Mouse (Mus musculus) intestine, embryonic 16.5 days (tissue): ENCODE results near the gene Slc12a9. TPM values are rescaled to one million over a fixed set of nuclear protein-coding genes. Genes with fewer than 3 reads are reported as not detected.
"Not testable (repeated sequence)": the region's sequence is repeated elsewhere in the genome, so short reads cannot be mapped to it uniquely, and the experiment has no call there.

Experiments
- ATAC-seq: fragments of 200-750 bp; cut with Nextera tagmentation; 2 replicates; pipeline ENCODE4 v1.8.0; 2017; ENCODE audit warnings: moderate TSS enrichment, moderate library complexity
- H3K27ac ChIP-seq: fragments of 300-500 bp; sonication (generic); 2 replicates; pipeline ENCODE4 v1.5.1; 2014; ENCODE audit warnings: mild to moderate bottlenecking, low read length
- H3K27me3 ChIP-seq: fragments of 300-500 bp; sonication (generic); replicated peaks from 2 replicates; pipeline ENCODE4 v1.6.1; 2014; ENCODE audit warnings: low read length, control low read depth, mixed read lengths; ENCODE audit not compliant: control insufficient read depth, insufficient read depth
- H3K36me3 ChIP-seq: fragments of 300-500 bp; sonication (generic); 2 replicates; pipeline ENCODE4 v1.6.1; 2014; ENCODE audit warnings: low read length, control low read depth; ENCODE audit not compliant: control insufficient read depth, insufficient read depth
- H3K4me1 ChIP-seq: fragments of 300-500 bp; sonication (generic); 2 replicates; pipeline ENCODE4 v1.6.1; 2014; ENCODE audit warnings: low read length, control low read depth, mixed read lengths; ENCODE audit not compliant: control insufficient read depth, insufficient read depth
- H3K4me2 ChIP-seq: fragments of 300-500 bp; sonication (generic); 2 replicates; pipeline ENCODE4 v1.6.1; 2014; ENCODE audit warnings: low read depth, low read length, control low read depth
- H3K4me3 ChIP-seq: fragments of 300-500 bp; sonication (generic); 2 replicates; pipeline ENCODE4 v1.5.1; 2014; ENCODE audit warnings: mild to moderate bottlenecking, low read length
- H3K9ac ChIP-seq: fragments of 300-500 bp; sonication (generic); 2 replicates; pipeline ENCODE4 v1.6.1; 2014; ENCODE audit warnings: low read depth, low read length
- H3K9me3 ChIP-seq: fragments of 300-500 bp; sonication (generic); 2 replicates; pipeline ENCODE4 v1.6.1; 2016; ENCODE audit warnings: low read length, control low read depth; ENCODE audit not compliant: control insufficient read depth
- WGBS: fragments of 180-500 bp; shearing (Covaris S2); extraction: QIAGEN DNeasy Blood & Tissue Kit; methylation state at CpG from one replicate; pipeline ENCODE4 v1.1.7; 2014; 5-methylcytosine and 5-hydroxymethylcytosine counted together
- polyA plus RNA-seq: library from polyadenylated mRNA; unstranded; fragments of >200 nt; fragmentation: Nextera tagmentation; extraction: Ambion mirVana; gene quantifications from 2 replicates; pipeline ENCODE4 v1.2.1, GENCODE M21; 2015

Gene Slc12a9
- polyA plus RNA-seq, 1 experiment from 2014 or later: 14.7 TPM

DNA sequence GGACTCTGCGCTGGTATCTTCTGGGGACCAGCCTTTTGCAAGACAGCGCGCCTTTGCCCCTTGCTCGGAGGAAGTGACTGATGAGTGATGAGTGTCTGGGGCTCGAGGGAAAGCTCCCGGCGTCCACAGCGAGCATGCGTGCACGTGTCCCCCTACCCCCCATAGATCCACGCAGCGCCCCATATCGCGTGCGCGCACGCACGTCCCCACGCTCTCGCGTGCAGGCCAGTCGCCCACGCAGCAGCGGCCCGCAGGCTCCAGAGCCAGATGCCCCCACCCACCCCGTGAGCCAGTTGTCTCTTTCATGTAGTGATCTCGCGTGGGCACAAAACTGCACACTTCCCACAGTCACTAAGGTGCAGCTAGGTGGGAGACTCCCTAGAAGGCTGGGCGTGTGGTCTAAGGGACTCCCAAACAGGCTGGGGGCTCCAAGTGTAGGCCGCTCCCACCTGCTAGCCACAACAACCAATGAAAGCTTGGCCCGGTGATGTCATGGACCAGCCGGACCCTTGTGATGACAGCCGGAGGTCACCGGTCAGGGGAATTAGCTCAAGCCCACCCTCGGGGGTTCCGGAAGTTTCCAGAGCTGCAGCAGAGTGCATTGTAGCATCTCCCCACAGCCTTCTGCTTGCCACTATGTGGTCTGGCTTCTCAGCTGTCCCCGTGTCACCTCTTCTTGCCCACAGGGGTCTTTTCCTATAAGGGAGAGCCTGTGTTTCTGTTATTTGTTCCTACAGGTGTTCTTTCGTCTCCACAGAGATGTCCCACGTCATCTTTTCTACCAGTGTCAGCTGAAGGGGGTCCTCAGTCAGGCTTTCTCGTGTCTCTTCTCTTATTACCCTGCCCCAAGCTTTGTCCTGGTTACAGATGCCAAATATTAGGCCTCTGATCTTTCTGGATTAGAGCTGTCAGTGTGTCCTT, 46.1 kb downstream of the Slc12a9 start, which contains the start of gene Ache:
Gene Ache, plus strand, starts transcription at position 488 of the 921 bp plus-strand sequence.
- Histone ChIP-seq H3K9ac (peak within 1 kb of the TSS; percentile 59), H3K4me2 (peak within 1 kb of the TSS; percentile 79), H3K36me3 (no peaks in the 10 kb centered on the region), H3K9me3 (no peaks in the 10 kb centered on the region), H3K4me1 (peaks cover 39% of the 10 kb centered on the region), H3K4me3 (peak within 1 kb of the TSS; percentile 46), H3K27me3 (peaks cover 29% of the 10 kb centered on the region), H3K27ac (peak within 1 kb of the TSS; percentile 43)
- 4% methylated on average over 40 of the region's 40 CpGs for WGBS
- ATAC-seq: peak; percentile 8

GRCm38 (mm10) chr5:137286655-137287031, 46.8 kb downstream of the Slc12a9 start:
- Histone ChIP-seq H3K4me2 (peak overlapping the region; percentile 63), H3K36me3 (no peaks in the 10 kb centered on the region), H3K27me3 (peaks cover 29% of the 10 kb centered on the region), H3K4me1 (peaks cover 39% of the 10 kb centered on the region), H3K9me3 (no peaks in the 10 kb centered on the region), H3K4me3 (peak overlapping the region; percentile 40), H3K27ac (peak overlapping the region; percentile 43), H3K9ac (0 out of 2 replicates have a peak overlapping the region, but pooled peaks have one; percentile 59)
- 1% methylated on average over 15 of the region's 16 CpGs for WGBS
- peak; percentile 66 for ATAC-seq

DNA sequence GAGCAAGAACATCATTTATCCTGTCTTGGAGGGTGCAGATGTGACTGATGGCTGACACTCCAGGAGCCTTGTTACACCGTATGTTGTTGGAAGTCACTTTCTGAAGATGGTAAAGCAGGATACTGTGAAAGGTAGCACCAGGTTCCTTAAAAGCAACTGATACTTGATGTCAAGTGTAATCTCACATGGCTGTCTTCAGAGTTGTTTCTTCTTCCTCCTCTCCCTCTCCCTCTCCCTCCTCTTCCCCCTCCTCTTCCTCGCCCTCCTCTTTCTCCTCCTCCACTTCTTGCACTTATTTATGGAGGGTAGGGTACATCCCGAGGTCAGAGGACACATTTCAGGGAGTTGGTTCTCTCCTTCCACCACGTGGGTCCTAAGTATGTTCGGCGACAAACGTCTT, 47.4 kb downstream of the Slc12a9 start:
- H3K27ac ChIP-seq: peak overlapping the region; percentile 43
- no peak overlapping the region for H3K4me3 ChIP-seq
- H3K4me2 ChIP-seq: no peak overlapping the region
- WGBS: 30% methylated on average over 7 of the region's 7 CpGs
- ATAC-seq: no peak
- H3K36me3 ChIP-seq: no peaks in the 10 kb centered on the region
- H3K9ac ChIP-seq: no peak overlapping the region
- H3K9me3 ChIP-seq: no peaks in the 10 kb centered on the region
- H3K27me3 ChIP-seq: peaks cover 26% of the 10 kb centered on the region
- H3K4me1 ChIP-seq: peaks cover 38% of the 10 kb centered on the region

- H3K9ac ChIP-seq: no peak overlapping the region
- H3K4me3 ChIP-seq: no peak overlapping the region
- WGBS: 69% methylated on average over 5 of the region's 5 CpGs
- no peaks in the 10 kb centered on the region for H3K36me3 ChIP-seq
- H3K4me1 ChIP-seq: peaks cover 33% of the 10 kb centered on the region
- no peaks in the 10 kb centered on the region for H3K9me3 ChIP-seq
- no peak overlapping the region for H3K4me2 ChIP-seq
- no peak for ATAC-seq
- H3K27ac ChIP-seq: no peak overlapping the region
- peaks cover 26% of the 10 kb centered on the region for H3K27me3 ChIP-seq
Observed at GRCm38 (mm10) chr5:137285045-137285444, 48.4 kb downstream of the Slc12a9 start.

DNA sequence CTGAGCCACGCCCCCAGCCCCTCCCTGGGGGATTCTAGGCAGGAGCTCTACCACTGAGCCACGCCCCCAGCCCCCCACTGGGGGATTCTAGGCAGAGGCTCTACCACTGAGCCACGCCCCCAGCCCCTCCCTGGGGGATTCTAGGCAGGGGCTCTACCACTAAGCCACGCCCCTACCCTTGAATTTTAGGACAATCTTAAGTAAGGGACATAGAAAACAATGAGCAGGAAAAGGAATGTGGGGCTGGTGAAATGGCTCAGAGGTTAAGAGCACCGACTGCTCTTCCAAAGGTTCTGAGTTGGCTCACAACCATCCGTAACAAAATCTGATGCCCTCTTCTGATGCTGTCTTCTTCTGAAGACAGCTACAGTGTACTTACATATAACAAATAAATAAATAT, 49.0 kb downstream of the Slc12a9 start:
- H3K9me3 ChIP-seq, H3K4me2 ChIP-seq, H3K36me3 ChIP-seq, ATAC-seq, H3K4me3 ChIP-seq, H3K27ac ChIP-seq, H3K9ac ChIP-seq: not testable (repeated sequence)
- Histone ChIP-seq H3K27me3 (peaks cover 24% of the 10 kb centered on the region), H3K4me1 (peaks cover 27% of the 10 kb centered on the region)
- WGBS: 88% methylated on average over 5 of the region's 6 CpGs

- Histone ChIP-seq H3K9ac (peak overlapping the region; percentile 51; the same call in 1 of the 2 replicates), H3K4me3 (peak overlapping the region; percentile 27; the same call in 1 of the 2 replicates), H3K27me3 (no peaks in the 10 kb centered on the region), H3K4me2 (peak overlapping the region; percentile 44), H3K9me3 (no peaks in the 10 kb centered on the region), H3K4me1 (peaks cover 10% of the 10 kb centered on the region; the same call in 1 of the 2 replicates), H3K27ac (peak overlapping the region; percentile 98), H3K36me3 (no peaks in the 10 kb centered on the region)
- 29% methylated on average over 18 of the region's 18 CpGs for WGBS
- ATAC-seq: peak; percentile 95
Observed at GRCm38 (mm10) chr5:137277360-137278342, 55.7 kb downstream of the Slc12a9 start.

DNA sequence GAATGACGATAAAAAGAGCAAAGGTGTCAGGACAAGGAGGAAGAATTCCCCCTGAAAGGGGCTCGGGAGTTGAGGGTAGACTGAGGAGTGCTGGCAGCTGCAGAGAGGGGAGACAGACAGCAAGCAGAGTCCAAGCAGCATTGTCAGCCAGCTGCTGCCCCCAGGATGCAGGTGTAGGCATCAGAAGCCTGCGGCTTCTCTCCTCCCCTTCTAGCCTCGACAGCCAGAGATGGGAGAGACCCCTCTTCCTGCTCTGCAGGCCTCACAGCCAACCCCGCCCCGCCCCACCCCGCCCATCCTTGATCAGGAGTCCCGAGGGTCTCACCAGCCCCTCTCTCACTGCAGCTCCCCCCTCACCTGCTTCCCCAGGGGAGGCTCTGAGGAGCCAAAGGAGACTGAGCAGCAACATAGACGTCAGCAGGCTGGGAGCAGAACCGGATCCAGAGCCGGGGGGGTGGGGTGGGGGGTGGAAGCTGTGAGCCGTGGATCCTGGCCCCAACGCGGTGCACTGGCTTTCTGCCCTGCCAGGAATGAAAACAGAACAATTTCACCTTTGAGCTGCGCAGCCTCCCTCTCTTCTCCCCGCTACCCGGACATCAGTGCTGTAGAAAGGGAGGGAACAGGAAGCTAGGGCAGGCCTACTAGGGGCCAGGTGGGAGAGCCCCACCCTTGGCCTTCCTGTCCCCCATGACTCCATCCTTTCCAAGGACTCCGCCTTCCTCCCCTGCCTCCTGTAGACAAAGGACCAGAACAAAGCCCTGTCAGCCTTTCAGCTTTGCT, 65.1 kb downstream of the Slc12a9 start:
- ATAC-seq: peak; percentile 72
- no peaks in the 10 kb centered on the region for H3K27me3 ChIP-seq
- H3K4me2 ChIP-seq: peak overlapping the region; percentile 49
- H3K4me3 ChIP-seq: peak overlapping the region; percentile 28
- no peaks in the 10 kb centered on the region for H3K9me3 ChIP-seq
- H3K9ac ChIP-seq: peak overlapping the region; percentile 53
- H3K4me1 ChIP-seq: peaks cover 8% of the 10 kb centered on the region; the same call in 1 of the 2 replicates
- no peaks in the 10 kb centered on the region for H3K36me3 ChIP-seq
- peak overlapping the region; percentile 59 for H3K27ac ChIP-seq
- 21% methylated on average over 17 of the region's 18 CpGs for WGBS

DNA sequence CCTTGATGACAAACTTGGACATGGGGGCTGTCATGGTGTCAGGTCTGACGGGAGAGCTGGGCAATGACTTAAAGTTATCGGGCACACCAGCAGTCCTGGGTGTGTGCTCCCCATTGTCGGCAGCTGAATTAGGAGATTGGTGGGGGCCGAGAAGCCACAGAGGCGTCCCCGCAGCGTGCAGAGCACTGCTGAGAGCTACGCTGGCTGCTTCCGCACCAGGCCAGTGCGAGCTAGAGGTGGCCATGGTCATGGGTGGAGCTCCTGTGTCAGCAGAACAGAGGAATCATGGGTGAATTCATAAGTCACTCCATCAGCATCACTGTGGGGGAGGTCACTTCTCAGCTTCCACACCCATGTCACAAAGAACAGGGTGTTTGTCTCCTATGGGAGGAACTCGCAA, 68.6 kb downstream of the Slc12a9 start:
- no peaks in the 10 kb centered on the region for H3K27me3 ChIP-seq
- no peak overlapping the region for H3K4me3 ChIP-seq
- peaks cover 8% of the 10 kb centered on the region; the same call in 1 of the 2 replicates for H3K4me1 ChIP-seq
- H3K4me2 ChIP-seq: no peak overlapping the region
- H3K9ac ChIP-seq: no peak overlapping the region
- no peaks in the 10 kb centered on the region for H3K36me3 ChIP-seq
- H3K9me3 ChIP-seq: no peaks in the 10 kb centered on the region
- no peak overlapping the region for H3K27ac ChIP-seq
- 91% methylated on average over 11 of the region's 11 CpGs for WGBS
- peak; percentile 8; the same call in 1 of the 2 replicates for ATAC-seq
